Comparison of ENCODE assay signal across 8 mouse cellular contexts in the genomic region with DNA sequence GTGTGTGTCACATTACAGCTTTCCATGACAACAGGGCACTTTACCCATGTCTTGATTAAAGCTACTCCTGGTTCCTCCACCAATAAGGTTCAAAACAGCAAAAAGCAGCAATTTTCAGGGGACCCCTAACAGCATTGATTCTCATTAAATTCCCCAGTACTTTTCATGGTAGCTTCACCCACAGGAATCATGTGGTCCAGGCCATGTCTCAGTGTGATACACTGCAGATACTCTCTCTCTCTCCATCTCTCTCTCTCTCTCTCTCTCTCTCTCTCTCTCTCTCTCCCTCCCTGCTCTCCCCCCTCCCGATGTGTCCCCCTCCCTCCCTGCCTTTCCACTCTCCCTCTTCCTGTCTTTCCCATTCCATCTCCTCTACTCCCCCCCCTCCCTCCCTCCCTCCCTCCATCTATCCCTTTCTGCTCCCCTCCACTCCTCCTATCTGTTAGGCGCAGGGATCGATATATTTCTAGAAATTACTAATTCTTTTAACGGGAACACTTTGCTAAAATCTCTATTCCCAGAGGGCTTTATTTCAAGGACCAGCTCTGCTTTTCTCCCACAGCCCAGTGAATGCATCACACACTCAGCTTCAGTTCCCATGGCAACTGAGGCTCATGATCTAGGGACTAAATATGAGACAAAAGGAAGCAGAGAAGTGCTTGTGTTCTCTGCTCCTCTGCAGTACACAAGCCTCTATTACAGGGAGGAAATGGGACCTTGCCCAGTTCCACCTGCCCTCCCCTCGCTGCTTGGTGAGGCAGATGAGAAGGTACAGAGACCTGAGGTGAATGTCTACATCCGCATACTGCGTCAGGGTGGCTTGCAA.
DNase-seq lines count a peak whose midpoint lies in the region; ATAC-seq and TF ChIP-seq lines count a peak whose summit lies in the region.
"Not testable (repeated sequence)": the region's sequence is repeated elsewhere in the genome, so short reads cannot be mapped to it uniquely, and the experiment has no call there.

No protein-coding gene starts in this region.

- not testable (repeated sequence) for H3K36me3 ChIP-seq in forebrain, embryonic 13.5 days (ENCODE audit: poor library complexity, severe bottlenecking); forebrain, postnatal 0 days (ENCODE audit: insufficient read depth); hindbrain, embryonic 13.5 days; hindbrain, postnatal 0 days (ENCODE audit: insufficient read depth, low read length); midbrain, embryonic 13.5 days; midbrain, postnatal 0 days (ENCODE audit: insufficient read depth, low read length); neural tube, embryonic 14.5 days (ENCODE audit: control insufficient read depth, insufficient read depth, low read length)

- no CpG with 5 or more reads among the region's 7 CpGs for WGBS in forebrain, embryonic 13.5 days
- WGBS in forebrain, postnatal 0 days, result no CpG with 5 or more reads among the region's 7 CpGs
- no CpG with 5 or more reads among the region's 7 CpGs for WGBS in hindbrain, embryonic 13.5 days
- no CpG with 5 or more reads among the region's 7 CpGs for WGBS in hindbrain, postnatal 0 days
- whole genome bisulfite sequencing in midbrain, embryonic 13.5 days, result no CpG with 5 or more reads among the region's 7 CpGs
- no CpG with 5 or more reads among the region's 7 CpGs for WGBS in midbrain, postnatal 0 days
- WGBS in neural tube, embryonic 14.5 days, result no CpG with 5 or more reads among the region's 7 CpGs

- H3K4me1 ChIP-seq in forebrain, embryonic 13.5 days; forebrain, postnatal 0 days (ENCODE audit: insufficient read depth); hindbrain, embryonic 13.5 days (replicated peaks); hindbrain, postnatal 0 days (ENCODE audit: insufficient read depth, low read length); midbrain, embryonic 13.5 days (replicated peaks); midbrain, postnatal 0 days (ENCODE audit: insufficient read depth, low read length); neural tube, embryonic 14.5 days (ENCODE audit: control insufficient read depth, insufficient read depth, low read length): not testable (repeated sequence)

- not testable (repeated sequence) for H3K27me3 ChIP-seq in forebrain, embryonic 13.5 days; forebrain, postnatal 0 days (ENCODE audit: insufficient read depth, low read length); hindbrain, postnatal 0 days (ENCODE audit: insufficient read depth, low read length); midbrain, postnatal 0 days (ENCODE audit: insufficient read depth, low read length); neural tube, embryonic 14.5 days (ENCODE audit: control insufficient read depth, insufficient read depth, low read length)
- peaks cover 22% of the 10 kb centered on the region; the same call in 1 of the 2 replicates for H3K27me3 ChIP-seq in hindbrain, embryonic 13.5 days
- H3K27me3 ChIP-seq in midbrain, embryonic 13.5 days, result peaks cover 24% of the 10 kb centered on the region; the same call in 1 of the 2 replicates

- not testable (repeated sequence) for TF ChIP-seq CTCF in forebrain, postnatal 0 days (IDR thresholded peaks at IDR 0.05; ENCODE audit: low read depth); hindbrain, postnatal 0 days (IDR thresholded peaks at IDR 0.05; ENCODE audit: low read depth); midbrain, postnatal 0 days (IDR thresholded peaks at IDR 0.05)

- H3K9me3 ChIP-seq in forebrain, embryonic 13.5 days (replicated peaks); forebrain, postnatal 0 days (ENCODE audit: low read length); hindbrain, embryonic 13.5 days; hindbrain, postnatal 0 days (ENCODE audit: low read length); midbrain, embryonic 13.5 days; midbrain, postnatal 0 days (ENCODE audit: low read length); neural tube, embryonic 14.5 days (ENCODE audit: control insufficient read depth, low read length): not testable (repeated sequence)

- H3K4me2 ChIP-seq in forebrain, embryonic 13.5 days; forebrain, postnatal 0 days (ENCODE audit: low read depth); hindbrain, embryonic 13.5 days; hindbrain, postnatal 0 days (ENCODE audit: low read depth, low read length); midbrain, embryonic 13.5 days (replicated peaks); midbrain, postnatal 0 days (ENCODE audit: low read depth, low read length, poor library complexity, severe bottlenecking); neural tube, embryonic 14.5 days (ENCODE audit: low read depth, low read length): not testable (repeated sequence)

- peak; percentile 26; the same call in 1 of the 2 replicates for ATAC-seq in cerebellum, adult (ENCODE audit: insufficient number of reproducible peaks, low FRiP score, low TSS enrichment)
- peak; percentile 92 for ATAC-seq in forebrain, embryonic 13.5 days
- peak; percentile 93 for ATAC-seq in forebrain, postnatal 0 days
- peak; percentile 81 for ATAC-seq in hindbrain, embryonic 13.5 days (ENCODE audit: low FRiP score)
- peak; percentile 90 for ATAC-seq in hindbrain, postnatal 0 days
- peak; percentile 89 for ATAC-seq in midbrain, embryonic 13.5 days
- peak; percentile 84 for ATAC-seq in midbrain, postnatal 0 days (ENCODE audit: low FRiP score)
- ATAC-seq in neural tube, embryonic 14.5 days (ENCODE audit: low read depth), result peak; percentile 88

- DNase-seq in forebrain, postnatal 0 days; hindbrain, postnatal 0 days (ENCODE audit: low spot score); midbrain, postnatal 0 days (ENCODE audit: low spot score): not testable (repeated sequence)

- not testable (repeated sequence) for H3K4me3 ChIP-seq in forebrain, embryonic 13.5 days; forebrain, postnatal 0 days (ENCODE audit: low read depth, low read length); hindbrain, embryonic 13.5 days; hindbrain, postnatal 0 days (ENCODE audit: low read length); midbrain, embryonic 13.5 days (replicated peaks); midbrain, postnatal 0 days (ENCODE audit: low read depth, low read length); neural tube, embryonic 14.5 days (ENCODE audit: low read depth, low read length)

- H3K9ac ChIP-seq in forebrain, embryonic 13.5 days; forebrain, postnatal 0 days; hindbrain, embryonic 13.5 days; hindbrain, postnatal 0 days (replicated peaks; ENCODE audit: low read length); midbrain, embryonic 13.5 days (replicated peaks); midbrain, postnatal 0 days (replicated peaks; ENCODE audit: low read length, poor library complexity, severe bottlenecking); neural tube, embryonic 14.5 days (replicated peaks; ENCODE audit: low read depth, low read length): not testable (repeated sequence)

- H3K27ac ChIP-seq in forebrain, embryonic 13.5 days; forebrain, postnatal 0 days (ENCODE audit: low read depth, low read length); hindbrain, embryonic 13.5 days; hindbrain, postnatal 0 days; midbrain, embryonic 13.5 days; midbrain, postnatal 0 days (ENCODE audit: low read depth, low read length); neural tube, embryonic 14.5 days (ENCODE audit: low read depth, low read length): not testable (repeated sequence)

Comparison
In these comparisons a context has a peak if more than half of its experiments do, and no peak if none do; other contexts are left out.
1. ATAC-seq: peak in every context shown above with its lines; median percentile 93 in forebrain, postnatal 0 days; 92 in forebrain, embryonic 13.5 days; 90 in hindbrain, postnatal 0 days; 89 in midbrain, embryonic 13.5 days; 88 in neural tube, embryonic 14.5 days; 84 in midbrain, postnatal 0 days; 81 in hindbrain, embryonic 13.5 days; 26 in cerebellum, adult.